Mouse (Mus musculus) A20 (cell line): ENCODE measurements around the gene Tmx4.

ENCODE experiments used
- DNase-seq: peaks from one replicate; pipeline ENCODE4 v3.0.0-alpha.2; 2011; ENCODE audit warnings: low read depth, low spot score

Tmx4 gene

GRCm38 (mm10) chr2:134559422-134559821 is 84.5 kb downstream of the Tmx4 start:
- no peak for DNase-seq

- no peak for DNase-seq
Measured at GRCm38 (mm10) chr2:134554221-134554727, 89.7 kb downstream of the Tmx4 start, which contains the start of gene Hao1. Hao1 (minus strand) TSS chr2:134554368.

- no peak for DNase-seq
Measured at GRCm38 (mm10) chr2:134552358-134552757, 91.6 kb downstream of the Tmx4 start.

GRCm38 (mm10) chr2:134549770-134550169 is 94.2 kb downstream of the Tmx4 start:
- peak; percentile 56 for DNase-seq

- no peak for DNase-seq
Measured at GRCm38 (mm10) chr2:134545116-134545515, 98.8 kb downstream of the Tmx4 start.

- no peak for DNase-seq
Measured at GRCm38 (mm10) chr2:134544321-134545065, 99.5 kb downstream of the Tmx4 start.
